Mouse (Mus musculus) bone marrow macrophage, adult 2 months (primary cell): ENCODE results near the gene Gbp6.

Experiments used
- CTCF ChIP-seq: IDR thresholded peaks from 2 replicates; pipeline ENCODE4 v1.5.1; 2012; ENCODE audit warnings: low read depth, mild to moderate bottlenecking, low read length, moderate library complexity
- POLR2A ChIP-seq: IDR thresholded peaks from 2 replicates; pipeline ENCODE4 v1.6.1; 2012; ENCODE audit warnings: mild to moderate bottlenecking, low read depth, low read length, borderline replicate concordance

DNA sequence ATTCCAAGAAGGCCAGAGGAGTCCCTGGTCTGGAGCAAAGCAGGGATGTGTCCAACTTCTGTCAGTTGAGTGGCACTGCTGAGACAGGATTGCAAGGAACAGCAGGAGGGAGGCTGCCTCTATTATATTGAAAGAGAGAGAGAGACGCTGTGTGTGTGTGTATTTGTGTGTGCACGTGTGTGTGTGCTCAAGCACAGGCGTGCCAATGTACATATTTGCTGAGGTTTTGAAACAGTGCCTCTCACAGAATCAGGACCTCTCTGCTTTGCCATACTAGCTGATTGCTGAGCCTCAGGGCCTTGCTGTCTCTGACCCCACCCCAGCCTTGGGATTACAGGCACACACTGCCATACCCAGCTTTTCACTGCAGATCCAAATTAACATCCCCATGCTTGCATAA is 2.2 kb upstream of the Gbp6 start:
- TF ChIP-seq CTCF (no peak), POLR2A (no peak)
